Mouse (Mus musculus) forebrain, postnatal 0 days (tissue): ENCODE measurements around the gene Slc36a1. TPM values are rescaled to one million over a fixed set of nuclear protein-coding genes. Genes with fewer than 3 reads are reported as not detected.
A peak's percentile ranks its signal among the peaks of the same experiment; 100 is the strongest.

Source experiments
- ATAC-seq: fragments of 200-750 bp; cut with Nextera tagmentation; 2 replicates; pipeline ENCODE4 v1.8.0; 2017; ENCODE audit warnings: mild to moderate bottlenecking, moderate library complexity
- DNase-seq: peaks from one replicate; pipeline ENCODE4 v3.0.0-alpha.2; 2015
- H3K27ac ChIP-seq: fragments of 300-500 bp; sonication (generic); 2 replicates; pipeline ENCODE4 v1.5.1; 2014; ENCODE audit warnings: low read depth, mild to moderate bottlenecking, antibody characterized with exemption, low read length, moderate library complexity, mixed read lengths
- H3K27me3 ChIP-seq: fragments of 300-500 bp; sonication (generic); 2 replicates; pipeline ENCODE4 v1.6.1; 2014; ENCODE audit warnings: mild to moderate bottlenecking, low read length, mixed read lengths; ENCODE audit not compliant: insufficient read depth
- H3K36me3 ChIP-seq: fragments of 300-500 bp; sonication (generic); 2 replicates; pipeline ENCODE4 v1.6.1; 2014; ENCODE audit warnings: mild to moderate bottlenecking, moderate library complexity; ENCODE audit not compliant: insufficient read depth
- H3K4me1 ChIP-seq: fragments of 300-500 bp; sonication (generic); 2 replicates; pipeline ENCODE4 v1.6.1; 2014; ENCODE audit warnings: antibody characterized with exemption; ENCODE audit not compliant: insufficient read depth
- H3K4me2 ChIP-seq: fragments of 300-500 bp; sonication (generic); 2 replicates; pipeline ENCODE4 v1.6.1; 2014; ENCODE audit warnings: low read depth, mild to moderate bottlenecking, moderate library complexity
- H3K4me3 ChIP-seq: fragments of 300-500 bp; sonication (generic); 2 replicates; pipeline ENCODE4 v1.5.1; 2014; ENCODE audit warnings: low read depth, low read length, mixed read lengths
- H3K9ac ChIP-seq: fragments of 300-500 bp; sonication (generic); 2 replicates; pipeline ENCODE4 v1.6.1; 2014; ENCODE audit warnings: mild to moderate bottlenecking
- H3K9me3 ChIP-seq: fragments of 300-500 bp; sonication (generic); 2 replicates; pipeline ENCODE4 v1.6.1; 2016; ENCODE audit warnings: low read length
- CTCF ChIP-seq: sonication (generic); IDR thresholded peaks from 2 replicates; pipeline ENCODE4 v1.5.1; 2016; ENCODE audit warnings: antibody characterized with exemption, control low read depth, low read depth
- WGBS: fragments of 180-500 bp; shearing (Covaris S2); extraction: QIAGEN DNeasy Blood & Tissue Kit; methylation state at CpG from one replicate; pipeline ENCODE4 v1.1.7; 2014; 5-methylcytosine and 5-hydroxymethylcytosine counted together
- polyA plus RNA-seq: library from polyadenylated mRNA; unstranded; fragments of >200 nt; fragmentation: Nextera tagmentation; extraction: Ambion mirVana; gene quantifications from 2 replicates; pipeline ENCODE4 v1.2.1, GENCODE M21; 2015
- total RNA-seq: library from RNA; depleted of rRNA; stranded (reverse); fragments of >200 nt; gene quantifications from 2 replicates; pipeline ENCODE4 v1.2.3, GENCODE M21; 2014

Gene Slc36a1
- total and polyA plus RNA-seq, 2 experiments from 2014 or later: 1.5 to 19.0 TPM

DNA sequence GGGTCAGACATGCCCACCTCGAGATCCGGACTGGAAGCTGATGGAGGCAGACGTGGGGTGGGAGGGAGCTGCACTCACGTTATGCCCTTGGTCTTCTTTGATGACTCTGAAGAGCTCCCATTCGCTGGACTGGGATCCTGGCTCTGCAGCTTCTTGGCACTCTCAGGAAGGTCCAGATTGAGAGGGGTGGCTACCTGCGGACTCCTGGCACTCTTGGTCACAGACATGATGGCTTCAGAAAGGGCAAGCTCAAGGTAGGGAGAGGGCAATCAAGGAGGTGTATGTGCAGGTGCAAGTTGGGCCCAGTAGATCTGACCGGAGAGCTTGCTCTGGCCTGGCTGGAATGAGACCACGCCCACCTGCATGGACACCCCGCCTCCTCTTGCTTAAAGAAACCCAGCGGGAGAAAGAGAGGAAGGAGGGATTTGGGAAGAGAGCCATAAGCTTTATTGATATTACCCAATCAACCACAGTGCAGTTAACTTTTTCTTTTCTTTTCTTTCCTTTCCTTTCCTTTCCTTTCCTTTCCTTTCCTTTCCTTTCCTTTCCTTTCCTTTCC, 19.3 kb upstream of the Slc36a1 start, which contains the start of gene Slc36a2:
TSS of gene Slc36a2 (minus strand) at position 345 of the 559 bp plus-strand sequence.
- WGBS: 24% methylated on average over 10 of the region's 10 CpGs

DNA sequence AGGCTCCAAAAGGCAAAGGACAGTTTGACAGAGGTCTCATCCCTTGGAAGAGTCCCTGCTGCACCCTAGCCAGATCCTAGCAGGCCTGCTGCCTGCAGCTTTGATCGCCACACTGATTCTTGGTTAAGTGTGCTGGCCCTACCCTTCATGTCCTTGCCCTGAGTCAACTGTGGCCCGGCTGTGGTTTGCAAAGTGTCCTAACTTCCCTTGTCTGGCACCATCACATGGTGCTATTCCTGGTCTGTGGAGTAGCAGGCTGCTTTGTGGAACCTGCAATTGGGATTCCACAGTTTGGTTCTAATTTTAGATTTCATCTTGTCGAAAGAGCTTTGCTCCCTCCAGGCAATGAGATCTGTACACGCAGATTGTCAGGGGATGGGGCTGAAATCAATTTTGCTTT, 16.9 kb upstream of the Slc36a1 start:
- no peak overlapping the region for H3K9ac ChIP-seq
- TF ChIP-seq CTCF: no peak
- H3K36me3 ChIP-seq: no peaks in the 10 kb centered on the region
- WGBS: 74% methylated on average over 4 of the region's 4 CpGs
- H3K27ac ChIP-seq: no peak overlapping the region
- H3K9me3 ChIP-seq: no peaks in the 10 kb centered on the region
- H3K4me3 ChIP-seq: no peak overlapping the region
- no peak overlapping the region for H3K4me2 ChIP-seq
- no peaks in the 10 kb centered on the region for H3K4me1 ChIP-seq
- no peak for DNase-seq
- no peaks in the 10 kb centered on the region for H3K27me3 ChIP-seq
- no peak for ATAC-seq

More for the DNA sequence above, 19.3 kb upstream of the Slc36a1 start, which contains the start of gene Slc36a2:
- no peak for TF ChIP-seq CTCF
- no peak within 1 kb of the TSS for H3K27ac ChIP-seq
- no peak within 1 kb of the TSS for H3K9ac ChIP-seq
- no peak within 1 kb of the TSS for H3K4me2 ChIP-seq
- H3K27me3 ChIP-seq: no peaks in the 10 kb centered on the region
- DNase-seq (no peak), ATAC-seq (no peak)
- no peaks in the 10 kb centered on the region for H3K36me3 ChIP-seq
- H3K4me3 ChIP-seq: no peak within 1 kb of the TSS
- no peaks in the 10 kb centered on the region for H3K4me1 ChIP-seq
- H3K9me3 ChIP-seq: no peaks in the 10 kb centered on the region

DNA sequence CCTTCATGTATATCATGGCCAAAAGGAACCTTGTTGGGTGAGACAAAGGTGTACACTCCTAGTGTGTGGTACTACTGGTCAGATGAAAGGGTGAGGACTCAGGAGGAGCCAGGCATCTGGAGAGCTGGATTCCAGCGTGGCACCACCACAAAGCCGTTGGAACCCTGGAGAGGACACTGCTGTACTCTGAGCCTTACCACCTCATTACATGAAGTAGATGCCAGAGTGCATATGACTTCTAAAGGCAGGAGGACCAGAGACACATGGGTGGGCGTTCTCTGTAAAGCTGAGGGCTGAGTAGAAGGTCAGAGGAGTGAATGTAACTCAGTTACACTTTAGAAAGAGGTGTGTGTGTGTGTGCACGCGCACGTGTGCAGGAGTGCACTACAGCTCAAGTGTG, 16.4 kb upstream of the Slc36a1 start:
- Histone ChIP-seq H3K9me3 (no peaks in the 10 kb centered on the region), H3K27ac (no peak overlapping the region), H3K36me3 (no peaks in the 10 kb centered on the region), H3K27me3 (no peaks in the 10 kb centered on the region), H3K4me2 (no peak overlapping the region), H3K4me3 (no peak overlapping the region), H3K9ac (no peak overlapping the region), H3K4me1 (no peaks in the 10 kb centered on the region)
- TF ChIP-seq CTCF: no peak
- WGBS: 86% methylated on average over 6 of the region's 6 CpGs
- DNase-seq (no peak), ATAC-seq (no peak)

DNA sequence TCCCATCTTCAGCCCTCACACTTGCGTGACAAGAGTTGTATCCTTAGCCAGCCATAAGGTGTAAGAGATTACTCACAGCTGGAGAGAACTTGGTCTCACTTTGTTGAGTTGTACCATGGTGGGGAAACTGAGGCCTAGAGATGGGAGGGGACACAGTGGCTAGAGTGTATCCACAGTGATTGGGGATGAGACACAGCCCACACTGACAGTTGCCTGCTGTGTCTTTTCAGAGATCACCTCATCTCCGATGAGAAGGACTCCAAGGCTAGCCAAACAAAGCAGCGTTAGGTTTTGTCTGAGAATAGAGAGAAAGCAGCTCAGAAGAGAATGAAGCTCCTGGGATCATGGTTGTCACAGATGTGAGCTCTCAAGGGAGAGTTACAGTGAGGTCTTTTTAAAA, 13.9 kb upstream of the Slc36a1 start:
- Histone ChIP-seq H3K27me3 (no peaks in the 10 kb centered on the region), H3K9ac (no peak overlapping the region), H3K4me1 (no peaks in the 10 kb centered on the region), H3K27ac (no peak overlapping the region), H3K36me3 (no peaks in the 10 kb centered on the region), H3K4me3 (no peak overlapping the region), H3K9me3 (no peaks in the 10 kb centered on the region), H3K4me2 (no peak overlapping the region)
- ATAC-seq: no peak
- no peak for DNase-seq
- WGBS: 83% methylated on average over 3 of the region's 3 CpGs
- no peak for TF ChIP-seq CTCF

DNA sequence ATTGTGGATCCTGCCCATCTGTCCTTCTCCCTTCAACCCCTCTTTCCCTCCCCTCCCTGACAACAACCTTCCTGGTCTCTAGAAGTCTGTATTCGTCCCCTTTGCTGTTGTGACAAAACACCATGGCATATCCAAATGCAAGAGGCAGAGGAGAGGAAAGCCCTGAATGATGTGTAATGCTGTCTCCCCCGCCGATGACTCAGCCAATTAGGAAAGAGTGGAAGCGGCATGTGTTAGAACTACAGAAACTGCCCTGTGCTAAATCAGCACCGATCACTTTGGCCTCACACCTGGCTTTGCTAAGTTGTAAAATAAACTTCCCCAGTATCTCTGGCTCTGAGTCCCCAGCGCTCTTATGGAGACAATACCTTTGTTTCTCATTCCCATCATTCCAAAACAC, 7.1 kb upstream of the Slc36a1 start:
- no peak for TF ChIP-seq CTCF
- Histone ChIP-seq H3K27me3 (no peaks in the 10 kb centered on the region), H3K4me3 (no peak overlapping the region), H3K9me3 (no peaks in the 10 kb centered on the region), H3K27ac (no peak overlapping the region), H3K9ac (no peak overlapping the region), H3K4me2 (no peak overlapping the region), H3K36me3 (no peaks in the 10 kb centered on the region), H3K4me1 (no peaks in the 10 kb centered on the region)
- no peak for ATAC-seq
- DNase-seq: no peak
- 71% methylated on average over 6 of the region's 6 CpGs for WGBS

DNA sequence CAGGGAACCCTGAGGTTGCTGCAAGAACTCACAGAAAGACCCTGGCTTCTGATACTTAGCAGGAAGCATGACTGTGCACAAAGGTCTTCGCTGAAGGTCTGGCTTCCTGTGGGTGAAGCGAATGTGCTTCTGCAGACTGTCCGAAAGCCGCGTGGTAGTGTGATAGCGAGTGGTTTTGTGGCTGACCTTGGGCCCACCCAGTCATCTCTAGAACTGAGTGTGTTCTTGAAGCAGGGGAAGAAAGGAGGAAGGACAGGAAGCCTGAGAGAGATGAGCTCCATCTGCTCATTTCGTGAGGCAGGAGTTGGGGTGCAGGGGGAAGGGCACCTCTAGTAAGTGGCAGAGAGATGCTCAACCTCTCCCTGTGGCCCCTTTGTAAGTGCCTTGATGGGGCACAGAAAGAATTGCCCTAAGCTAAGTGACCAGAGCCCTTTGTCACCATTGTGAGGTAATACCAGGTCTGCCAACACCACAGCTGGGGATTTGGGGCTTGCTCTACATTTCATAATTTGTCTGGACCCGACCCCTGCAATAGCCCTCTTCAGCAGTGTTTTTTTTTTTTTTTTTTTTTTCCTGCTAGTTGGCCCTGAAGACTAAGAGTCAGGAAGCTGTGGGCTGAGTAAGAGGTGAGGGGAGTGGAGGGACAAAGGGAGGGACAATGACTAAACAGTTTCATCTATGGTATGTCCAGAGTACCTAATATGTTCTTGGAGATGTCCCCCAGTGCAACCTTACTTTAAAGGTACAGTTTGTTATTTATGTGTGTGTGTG, 6.2 kb upstream of the Slc36a1 start:
- no peak for TF ChIP-seq CTCF
- no peaks in the 10 kb centered on the region for H3K27me3 ChIP-seq
- ATAC-seq (no peak), DNase-seq (no peak)
- H3K4me3 ChIP-seq: no peak overlapping the region
- WGBS: 88% methylated on average over 8 of the region's 8 CpGs
- H3K9ac ChIP-seq: no peak overlapping the region
- no peak overlapping the region for H3K4me2 ChIP-seq
- no peaks in the 10 kb centered on the region for H3K9me3 ChIP-seq
- no peak overlapping the region for H3K27ac ChIP-seq
- no peaks in the 10 kb centered on the region for H3K36me3 ChIP-seq
- H3K4me1 ChIP-seq: no peaks in the 10 kb centered on the region

DNA sequence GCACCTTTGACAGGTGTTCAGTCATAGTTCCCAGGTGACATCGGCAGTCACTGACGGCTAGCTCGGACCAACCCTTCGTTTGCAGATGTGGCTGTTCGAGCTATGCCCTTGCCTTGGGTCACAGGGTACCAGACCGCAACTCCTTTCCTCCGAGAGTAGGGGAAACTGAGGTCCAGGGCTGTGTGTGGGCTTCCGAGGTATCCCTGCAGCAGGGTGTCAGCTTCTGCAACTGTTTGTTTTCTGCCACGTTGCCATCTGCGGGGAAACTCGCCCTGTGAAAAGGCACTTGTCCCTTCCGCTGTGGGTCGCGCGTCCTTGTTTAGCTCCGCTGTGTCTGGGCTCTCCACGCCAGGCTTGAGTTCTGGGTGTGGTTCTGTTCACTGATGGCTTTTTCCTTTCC, 452 bp downstream of the Slc36a1 start:
- DNase-seq: no peak
- peaks cover 10% of the 10 kb centered on the region; the same call in 1 of the 2 replicates for H3K4me1 ChIP-seq
- H3K9ac ChIP-seq: peak overlapping the region; percentile 75
- peak overlapping the region; percentile 94 for H3K4me2 ChIP-seq
- H3K36me3 ChIP-seq: no peaks in the 10 kb centered on the region
- WGBS: 5% methylated on average over 17 of the region's 17 CpGs
- TF ChIP-seq CTCF: no peak
- H3K27ac ChIP-seq: no peak overlapping the region
- H3K4me3 ChIP-seq: peak overlapping the region; percentile 83
- no peaks in the 10 kb centered on the region for H3K27me3 ChIP-seq
- ATAC-seq: peak; percentile 28
- no peaks in the 10 kb centered on the region for H3K9me3 ChIP-seq
